Mouse (Mus musculus) cerebellum, adult 2 months (tissue): ENCODE results near the gene Pex14. TPM values are rescaled to one million over a fixed set of nuclear protein-coding genes. Genes with fewer than 3 reads are reported as not detected.
A peak's percentile ranks its signal among the peaks of the same experiment; 100 is the strongest.

ENCODE experiments used
- DNase-seq, 2 experiments: peaks; one replicate each; pipeline ENCODE4 v3.0.0; 2021
- H3K27ac ChIP-seq: fragments of 200-500 bp; 2 replicates; pipeline ENCODE4 v1.5.1; 2012; ENCODE audit warnings: low read length, control low read depth, inconsistent platforms; ENCODE audit not compliant: insufficient read depth
- H3K27me3 ChIP-seq: fragments of 200-500 bp; 2 replicates; pipeline ENCODE4 v1.6.1; 2012; ENCODE audit warnings: inconsistent platforms, mild to moderate bottlenecking, low read length, moderate library complexity; ENCODE audit not compliant: control insufficient read depth, insufficient read depth
- H3K4me1 ChIP-seq: fragments of 200-500 bp; 2 replicates; pipeline ENCODE4 v1.6.1; 2011; ENCODE audit warnings: low read length; ENCODE audit not compliant: control insufficient read depth, insufficient read depth
- H3K4me3 ChIP-seq: fragments of 200-500 bp; replicated peaks from 2 replicates; pipeline ENCODE3; 2011; ENCODE audit warnings: mild to moderate bottlenecking, low read depth, low read length, control low read depth; ENCODE audit not compliant: insufficient read depth
- CTCF ChIP-seq: fragments of 200-500 bp; IDR thresholded peaks from 2 replicates; pipeline ENCODE4 v1.5.1; 2011; ENCODE audit warnings: low read depth, mild to moderate bottlenecking, control low read depth, low read length, moderate library complexity, borderline replicate concordance; ENCODE audit not compliant: insufficient read depth
- POLR2A ChIP-seq: fragments of 200-500 bp; IDR thresholded peaks from 2 replicates; pipeline ENCODE4 v1.6.1; 2011; ENCODE audit warnings: low read length, control low read depth, borderline replicate concordance; ENCODE audit not compliant: insufficient read depth
- WGBS: fragments of 180-500 bp; shearing (Covaris S2); methylation state at CpG from one replicate; pipeline ENCODE4 v1.1.7; 2018; 5-methylcytosine and 5-hydroxymethylcytosine counted together
- polyA plus RNA-seq: library from polyadenylated mRNA; depleted of rRNA; stranded (reverse); fragments of >200 nt; gene quantifications from 2 replicates; pipeline ENCODE4 v1.2.3, GENCODE M21; 2012

Gene Pex14
- polyA plus RNA-seq, 1 experiment = 52.5 TPM

DNA sequence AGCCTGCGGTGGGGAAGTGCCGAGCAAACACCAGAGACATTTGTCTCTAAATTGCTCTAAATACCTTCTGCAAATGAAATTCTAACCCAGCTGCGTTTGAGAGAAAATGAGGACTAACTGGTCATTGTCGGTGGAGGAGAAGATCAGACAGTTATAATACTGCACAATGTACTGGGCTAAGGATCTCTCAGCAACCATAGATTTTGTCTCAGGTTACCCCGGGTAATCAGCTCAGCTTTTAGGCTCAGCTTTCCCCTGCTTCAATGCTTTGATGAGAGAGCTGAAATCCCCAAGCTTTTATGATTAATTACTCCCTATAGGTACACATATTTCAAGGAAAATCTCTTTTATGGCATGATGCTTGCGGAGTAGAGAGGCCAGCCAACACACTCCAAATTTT lies 59.4 kb downstream of the Pex14 start:
- H3K4me1 ChIP-seq = peaks cover 14% of the 10 kb centered on the region
- no peak for TF ChIP-seq CTCF
- no peak for TF ChIP-seq POLR2A
- WGBS = 78% methylated on average over 6 of the region's 6 CpGs
- H3K27me3 ChIP-seq = no peaks in the 10 kb centered on the region
- no peak overlapping the region for H3K27ac ChIP-seq
- DNase-seq = no peak
- H3K4me3 ChIP-seq = no peak overlapping the region

DNA sequence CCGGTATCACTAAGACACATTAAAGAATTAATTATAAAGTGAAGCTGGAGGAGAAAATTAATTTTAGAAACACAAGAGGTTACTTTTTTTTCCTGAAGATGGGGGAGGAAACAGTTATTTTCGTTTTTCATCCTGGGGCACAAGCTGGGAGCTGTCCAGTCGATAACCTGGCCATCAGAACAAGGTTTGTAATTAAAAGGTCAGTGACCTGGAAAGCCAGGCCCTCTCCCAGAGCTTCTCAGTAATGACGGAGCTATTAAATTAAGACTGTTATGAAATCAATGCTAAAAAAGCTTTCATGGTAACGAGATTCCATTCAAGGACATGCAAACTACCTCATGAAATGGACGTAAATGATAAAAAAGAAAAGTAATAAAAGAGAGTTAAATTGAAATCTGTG lies 62.0 kb downstream of the Pex14 start:
- no peak for TF ChIP-seq POLR2A
- no peak for TF ChIP-seq CTCF
- Histone ChIP-seq H3K27ac (no peak overlapping the region), H3K27me3 (no peaks in the 10 kb centered on the region), H3K4me1 (peaks cover 14% of the 10 kb centered on the region), H3K4me3 (no peak overlapping the region)
- 55% methylated on average over 6 of the region's 6 CpGs for WGBS
- DNase-seq = no peak

DNA sequence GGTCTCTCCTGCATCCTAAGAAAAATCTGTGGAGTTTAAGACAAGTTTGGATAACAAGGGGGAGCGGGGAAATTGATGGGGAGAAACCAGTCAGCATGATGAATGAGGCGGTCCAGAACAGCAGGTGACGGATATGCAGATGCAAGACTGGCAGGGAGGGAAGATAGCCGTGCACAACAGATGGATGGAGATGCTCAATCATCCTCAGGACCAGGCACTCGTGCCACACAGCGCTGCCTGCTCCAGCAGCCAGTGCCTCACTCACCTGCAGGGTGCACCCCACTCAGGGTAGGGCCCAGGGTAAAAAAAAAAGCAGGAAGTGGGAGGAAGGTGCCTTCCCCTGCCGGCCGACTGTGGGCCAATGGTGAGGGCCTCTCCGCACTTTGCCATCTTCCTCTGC lies 63.1 kb downstream of the Pex14 start:
- Histone ChIP-seq H3K4me1 (peaks cover 14% of the 10 kb centered on the region), H3K27ac (no peak overlapping the region), H3K27me3 (no peaks in the 10 kb centered on the region), H3K4me3 (no peak overlapping the region)
- TF ChIP-seq CTCF (no peak), POLR2A (no peak)
- peak in 1 of 2 experiments; percentile 17 for DNase-seq
- WGBS = 46% methylated on average over 9 of the region's 9 CpGs

- WGBS = 41% methylated on average over 4 of the region's 4 CpGs
- TF ChIP-seq CTCF (peak; percentile 38; the same call in 1 of the 2 replicates), POLR2A (no peak)
- no peaks in the 10 kb centered on the region for H3K27me3 ChIP-seq
- H3K27ac ChIP-seq = no peak overlapping the region
- H3K4me3 ChIP-seq = no peak overlapping the region
- DNase-seq = no peak
- 0 out of 2 replicates have a peak, but pooled peaks cover under 1% of the 10 kb centered on the region for H3K4me1 ChIP-seq
These were observed 68.2 kb downstream of the Pex14 start for GRCm38 (mm10) chr4:149031507-149031906.

- Histone ChIP-seq H3K4me3 (no peak overlapping the region), H3K4me1 (no peaks in the 10 kb centered on the region), H3K27me3 (no peaks in the 10 kb centered on the region), H3K27ac (no peak overlapping the region)
- DNase-seq = no peak
- TF ChIP-seq POLR2A (no peak), CTCF (no peak)
- WGBS = 63% methylated on average over 9 of the region's 9 CpGs
These were observed 72.1 kb downstream of the Pex14 start for GRCm38 (mm10) chr4:149027571-149027970.

GRCm38 (mm10) chr4:149025242-149025641 lies 74.4 kb downstream of the Pex14 start:
- WGBS = 82% methylated on average over 10 of the region's 10 CpGs
- H3K27ac ChIP-seq = no peak overlapping the region
- DNase-seq = no peak
- H3K4me3 ChIP-seq = no peak overlapping the region
- no peaks in the 10 kb centered on the region for H3K27me3 ChIP-seq
- no peak for TF ChIP-seq CTCF
- no peak for TF ChIP-seq POLR2A
- H3K4me1 ChIP-seq = no peaks in the 10 kb centered on the region

DNA sequence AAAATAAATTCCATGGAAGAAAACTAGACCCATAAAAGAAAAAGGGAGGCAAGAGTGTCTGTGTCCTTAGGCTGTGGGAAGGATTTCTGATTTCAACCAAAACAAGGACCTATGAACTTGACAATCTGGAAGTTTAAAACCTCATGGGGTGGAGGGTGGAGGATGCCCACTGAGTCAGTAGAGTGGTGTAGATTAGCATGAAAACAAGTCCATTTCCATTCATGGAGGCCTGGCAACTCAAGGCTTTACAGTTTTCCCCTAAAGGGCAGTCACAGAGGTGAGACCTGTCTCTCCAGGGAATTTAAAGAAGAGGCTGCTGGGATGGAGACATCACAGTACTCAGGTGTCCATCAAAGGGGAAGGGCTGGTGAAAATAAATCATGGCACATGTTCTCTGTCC lies 78.7 kb downstream of the Pex14 start:
- no peaks in the 10 kb centered on the region for H3K4me1 ChIP-seq
- H3K27ac ChIP-seq = no peak overlapping the region
- TF ChIP-seq POLR2A (no peak), CTCF (no peak)
- DNase-seq = no peak
- H3K27me3 ChIP-seq = no peaks in the 10 kb centered on the region
- H3K4me3 ChIP-seq = no peak overlapping the region

- no peak for TF ChIP-seq CTCF
- no peak for TF ChIP-seq POLR2A
- H3K27me3 ChIP-seq = no peaks in the 10 kb centered on the region
- H3K4me1 ChIP-seq = no peaks in the 10 kb centered on the region
- no peak overlapping the region for H3K27ac ChIP-seq
- no peak for DNase-seq
- no peak overlapping the region for H3K4me3 ChIP-seq
- WGBS = 81% methylated on average over 6 of the region's 6 CpGs
These were observed 80.2 kb downstream of the Pex14 start for GRCm38 (mm10) chr4:149019456-149019855.
